Mouse (Mus musculus): ENCODE results near the gene Hoxc11.

DNA sequence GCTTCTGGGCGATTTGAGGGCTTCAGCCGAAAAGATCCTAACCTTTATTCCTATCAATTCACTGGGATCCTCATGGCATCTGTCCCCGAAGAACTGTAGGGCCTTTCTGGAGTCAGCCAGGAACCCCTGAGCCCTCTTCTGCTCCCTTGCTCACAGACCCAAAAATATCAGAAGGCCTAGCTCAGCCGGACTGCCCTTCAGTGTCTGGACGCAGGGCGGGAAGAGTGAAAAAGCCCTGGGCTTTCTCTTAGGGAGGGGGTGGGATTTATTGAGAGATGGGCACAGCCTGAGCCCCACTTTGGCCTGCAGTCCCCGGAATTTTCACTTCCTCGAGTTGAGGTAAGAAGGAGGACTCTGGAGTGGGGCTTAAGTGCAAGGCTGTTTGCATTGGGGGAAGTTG is 9.0 kb downstream of the Hoxc11 start:
- TF ChIP-seq POLR2A (IDR thresholded peaks at IDR 0.05; ENCODE audit: borderline replicate concordance, insufficient read depth, low read length) (no peak), CTCF (IDR thresholded peaks at IDR 0.05; ENCODE audit: borderline replicate concordance, insufficient read depth, low read depth, low read length) (no peak)

Data from cerebellum, adult 2 months (tissue).